Mouse (Mus musculus): ENCODE results near the gene 1700025G04Rik.

Gene 1700025G04Rik

GRCm38 (mm10) chr1:152090018-152090553 is at the start of gene 1700025G04Rik:
Gene 1700025G04Rik (minus strand): TSS chr1:152090125.
- ATAC-seq (ENCODE audit: insufficient number of reproducible peaks, low FRiP score, low TSS enrichment): peak; percentile 65

- ATAC-seq (ENCODE audit: insufficient number of reproducible peaks, low FRiP score, low TSS enrichment): no peak
Observed at GRCm38 (mm10) chr1:152139496-152139895, 49.6 kb upstream of the 1700025G04Rik start.

DNA sequence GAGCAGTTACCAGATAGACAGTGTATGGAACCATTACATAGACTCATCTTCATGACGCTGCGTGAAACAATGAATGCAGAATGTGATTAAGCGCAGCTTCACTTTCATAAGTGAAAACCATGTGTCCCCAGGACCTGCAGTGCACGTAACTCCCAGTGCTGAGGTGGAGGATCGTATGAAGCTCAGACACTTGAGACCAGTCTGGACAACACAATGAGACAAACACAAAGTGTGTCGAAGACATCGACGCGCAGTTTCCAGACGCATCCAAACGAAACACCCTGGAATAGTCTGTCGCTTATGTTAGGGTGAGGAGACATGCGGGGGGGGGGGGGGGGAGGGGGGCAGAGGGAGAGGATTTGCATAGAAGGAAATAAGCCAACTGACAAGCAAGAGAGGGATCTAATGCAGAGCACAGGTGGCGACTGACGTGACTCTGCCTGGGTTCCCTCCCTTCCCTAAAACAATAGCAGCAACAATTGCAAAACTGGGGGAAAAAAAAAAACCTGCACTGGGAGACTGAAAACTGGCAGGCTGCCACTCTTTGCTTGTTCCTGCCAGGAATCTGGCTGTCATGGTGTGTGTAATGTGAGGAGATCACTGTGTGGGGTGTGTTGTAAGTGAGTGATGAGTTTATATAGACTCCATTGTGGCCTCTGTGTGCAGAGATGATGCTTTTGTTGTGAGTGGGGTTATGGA is 40.3 kb upstream of the 1700025G04Rik start:
- ATAC-seq (ENCODE audit: insufficient number of reproducible peaks, low FRiP score, low TSS enrichment): no peak

- no peak for ATAC-seq (ENCODE audit: insufficient number of reproducible peaks, low FRiP score, low TSS enrichment)
Observed at GRCm38 (mm10) chr1:152125451-152125850, 35.5 kb upstream of the 1700025G04Rik start.

DNA sequence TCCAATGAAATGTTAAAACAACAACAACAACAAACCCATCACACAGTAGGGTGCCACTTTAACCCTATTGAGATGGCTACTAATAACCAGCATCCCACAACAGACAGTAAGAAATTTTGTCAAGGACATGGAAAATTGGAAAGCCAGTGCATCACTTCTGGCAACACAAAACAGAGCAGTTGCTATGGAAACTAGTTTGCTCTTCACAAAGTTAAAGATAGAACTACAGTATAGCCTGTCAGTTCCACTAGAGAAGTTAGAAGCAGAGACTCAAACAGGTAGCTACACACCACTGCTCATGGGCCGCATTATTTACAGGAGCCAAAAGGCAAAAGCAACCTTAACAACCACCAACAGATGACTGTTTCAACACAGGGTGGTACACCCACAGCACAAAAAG is 20.2 kb upstream of the 1700025G04Rik start:
- no peak for ATAC-seq (ENCODE audit: insufficient number of reproducible peaks, low FRiP score, low TSS enrichment)

- no peak for ATAC-seq (ENCODE audit: insufficient number of reproducible peaks, low FRiP score, low TSS enrichment)
Observed at GRCm38 (mm10) chr1:152106136-152106535, 16.2 kb upstream of the 1700025G04Rik start.

GRCm38 (mm10) chr1:152105246-152105645 is 15.3 kb upstream of the 1700025G04Rik start:
- ATAC-seq (ENCODE audit: insufficient number of reproducible peaks, low FRiP score, low TSS enrichment): no peak

- no peak for ATAC-seq (ENCODE audit: insufficient number of reproducible peaks, low FRiP score, low TSS enrichment)
Observed at GRCm38 (mm10) chr1:152101746-152102145, 11.8 kb upstream of the 1700025G04Rik start.

- ATAC-seq (ENCODE audit: insufficient number of reproducible peaks, low FRiP score, low TSS enrichment): no peak
Observed at GRCm38 (mm10) chr1:152096045-152096444, 6.1 kb upstream of the 1700025G04Rik start.

DNA sequence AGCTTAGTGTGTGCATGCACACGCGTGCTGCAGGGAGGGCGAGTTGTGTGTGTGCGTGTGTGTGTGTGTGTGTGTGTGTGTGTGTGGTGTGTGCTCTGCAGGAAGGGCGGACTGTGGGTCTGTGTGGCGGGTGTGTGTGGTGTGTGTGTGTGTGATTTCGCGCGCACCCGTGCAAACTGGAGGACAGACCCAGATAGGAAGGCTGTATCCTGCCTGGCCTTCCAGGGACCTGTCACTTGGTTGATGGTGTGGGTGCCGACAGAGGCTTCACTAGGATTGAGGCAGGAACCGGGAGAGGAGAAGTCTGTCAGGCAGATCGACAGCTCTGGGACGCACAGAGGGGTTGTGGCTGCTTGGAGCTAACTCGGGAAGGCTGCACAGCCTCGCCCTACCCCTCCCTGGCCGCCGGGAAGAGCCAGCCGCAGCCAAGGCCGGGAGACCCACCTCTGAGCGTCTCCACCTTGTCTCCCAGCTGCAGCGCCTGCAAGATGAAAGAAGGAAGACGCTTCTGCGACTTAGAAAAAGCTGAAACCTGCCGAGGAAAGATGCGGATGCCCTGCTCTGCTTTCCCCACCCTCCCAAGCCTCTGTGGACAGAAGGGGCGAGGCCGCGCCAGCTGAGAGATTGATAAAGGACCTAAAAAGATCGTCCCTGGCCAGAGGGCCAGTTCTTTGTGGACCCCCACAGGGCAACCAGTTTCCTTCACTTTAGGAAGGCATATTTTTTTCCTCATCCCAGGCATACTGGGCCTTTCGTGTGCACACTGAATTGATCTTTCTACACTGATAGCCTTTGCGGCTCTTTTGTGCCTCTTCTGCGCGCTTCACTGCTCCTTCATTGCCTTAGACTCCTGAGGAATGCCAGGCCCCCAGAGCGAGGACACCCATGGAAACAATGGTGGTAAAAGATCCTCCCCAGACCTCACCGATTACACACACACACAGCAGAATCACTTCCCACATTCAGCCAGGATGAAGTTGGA is 930 bp upstream of the 1700025G04Rik start:
- ATAC-seq (ENCODE audit: insufficient number of reproducible peaks, low FRiP score, low TSS enrichment): peak; percentile 67

- no peak for ATAC-seq (ENCODE audit: insufficient number of reproducible peaks, low FRiP score, low TSS enrichment)
Observed at GRCm38 (mm10) chr1:152089526-152089925, 399 bp downstream of the 1700025G04Rik start.

DNA sequence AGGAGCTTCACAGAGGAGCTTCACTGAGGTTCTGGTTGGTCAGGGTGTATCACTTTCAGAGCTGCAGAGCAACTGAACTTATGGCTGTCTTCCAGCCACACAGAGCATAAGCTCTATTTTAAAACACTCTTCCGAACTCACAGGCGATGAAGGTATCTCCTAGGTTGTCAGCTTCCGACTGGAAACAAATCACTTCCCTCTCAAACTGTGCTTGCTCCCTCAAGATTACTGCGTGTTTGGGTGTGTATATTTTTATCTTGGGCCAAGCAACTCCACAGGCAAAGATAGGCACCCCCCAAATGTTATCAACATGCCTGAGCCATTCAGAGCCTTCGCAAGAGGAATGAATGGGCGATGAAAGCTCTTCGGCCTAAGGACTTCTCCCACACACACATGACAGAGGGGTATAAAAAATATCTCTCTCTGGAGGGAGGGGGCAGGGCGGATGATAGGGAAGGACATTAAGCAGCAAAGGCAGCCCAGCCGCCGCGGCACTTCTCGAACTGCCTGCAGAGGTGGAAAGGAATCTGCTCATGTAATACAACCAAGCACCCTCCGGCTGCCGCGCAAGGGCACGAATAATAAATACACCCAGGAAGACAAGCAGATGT is 1.0 kb downstream of the 1700025G04Rik start:
- ATAC-seq (ENCODE audit: insufficient number of reproducible peaks, low FRiP score, low TSS enrichment): no peak

GRCm38 (mm10) chr1:152088030-152088429 is 1.9 kb downstream of the 1700025G04Rik start:
- ATAC-seq (ENCODE audit: insufficient number of reproducible peaks, low FRiP score, low TSS enrichment): no peak

DNA sequence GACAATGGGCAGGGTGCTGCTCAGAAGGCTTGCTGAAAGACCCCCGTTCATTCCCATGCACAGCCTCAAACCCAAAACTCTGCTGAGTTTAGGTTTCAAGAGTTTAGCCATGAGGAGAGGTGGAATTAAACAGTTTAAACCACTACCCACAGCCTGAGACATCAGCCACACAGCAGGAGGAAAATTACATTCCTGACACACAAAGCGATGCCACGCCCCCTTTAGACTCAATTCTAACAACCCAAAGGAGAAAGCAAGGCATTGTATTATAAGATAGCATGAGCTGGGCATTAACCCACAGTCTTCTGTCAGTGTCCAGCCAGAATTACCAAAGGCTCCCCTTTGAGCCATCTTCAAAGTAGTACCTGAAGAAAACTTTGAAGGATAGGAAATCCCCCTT is 3.0 kb downstream of the 1700025G04Rik start:
- ATAC-seq (ENCODE audit: insufficient number of reproducible peaks, low FRiP score, low TSS enrichment): no peak

DNA sequence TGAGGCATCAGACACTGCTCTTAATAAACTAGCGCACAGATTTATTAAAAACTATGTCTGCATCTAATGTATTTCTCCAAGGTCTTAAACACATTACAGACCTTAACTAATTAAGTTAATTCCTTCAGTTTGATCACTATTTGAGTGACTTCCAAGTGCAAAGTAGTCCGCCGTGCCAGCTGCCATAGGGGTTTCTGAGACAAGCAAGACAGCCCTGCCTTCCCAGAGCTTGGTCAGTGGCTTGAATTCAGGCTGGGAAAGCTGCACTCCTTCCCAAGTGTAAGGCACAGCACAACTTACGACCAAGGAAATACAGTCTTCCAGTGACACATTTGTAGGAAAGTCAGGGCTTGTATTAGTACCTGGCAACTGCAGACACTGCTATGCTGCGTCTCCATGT is 4.4 kb downstream of the 1700025G04Rik start:
- no peak for ATAC-seq (ENCODE audit: insufficient number of reproducible peaks, low FRiP score, low TSS enrichment)

GRCm38 (mm10) chr1:152084638-152085345 is 5.1 kb downstream of the 1700025G04Rik start:
- peak; percentile 51 for ATAC-seq (ENCODE audit: insufficient number of reproducible peaks, low FRiP score, low TSS enrichment)

- no peak for ATAC-seq (ENCODE audit: insufficient number of reproducible peaks, low FRiP score, low TSS enrichment)
Observed at GRCm38 (mm10) chr1:152081954-152082711, 7.8 kb downstream of the 1700025G04Rik start.

GRCm38 (mm10) chr1:152081121-152081520 is 8.8 kb downstream of the 1700025G04Rik start:
- no peak for ATAC-seq (ENCODE audit: insufficient number of reproducible peaks, low FRiP score, low TSS enrichment)

DNA sequence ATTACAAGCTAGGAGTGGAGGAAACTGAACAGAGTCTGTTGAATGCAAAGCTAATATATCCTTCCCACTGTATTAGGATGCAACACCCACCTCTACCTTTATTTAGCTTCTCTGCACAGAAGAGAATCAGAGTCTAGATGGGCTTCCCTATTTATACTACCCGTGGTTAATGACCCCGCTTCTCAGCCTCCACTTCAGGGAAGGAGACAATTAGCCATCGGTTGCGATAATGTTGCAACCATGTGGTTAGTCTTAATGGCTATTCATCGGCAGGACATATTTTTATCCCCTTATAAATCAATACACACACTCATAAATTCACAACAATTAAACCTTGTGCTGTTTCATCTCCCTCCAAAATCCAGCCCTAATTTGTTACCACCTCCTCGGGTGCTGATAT is 9.7 kb downstream of the 1700025G04Rik start:
- no peak for ATAC-seq (ENCODE audit: insufficient number of reproducible peaks, low FRiP score, low TSS enrichment)
